Comparison of ENCODE assay signal across 16 mouse cellular contexts in the genomic region with DNA sequence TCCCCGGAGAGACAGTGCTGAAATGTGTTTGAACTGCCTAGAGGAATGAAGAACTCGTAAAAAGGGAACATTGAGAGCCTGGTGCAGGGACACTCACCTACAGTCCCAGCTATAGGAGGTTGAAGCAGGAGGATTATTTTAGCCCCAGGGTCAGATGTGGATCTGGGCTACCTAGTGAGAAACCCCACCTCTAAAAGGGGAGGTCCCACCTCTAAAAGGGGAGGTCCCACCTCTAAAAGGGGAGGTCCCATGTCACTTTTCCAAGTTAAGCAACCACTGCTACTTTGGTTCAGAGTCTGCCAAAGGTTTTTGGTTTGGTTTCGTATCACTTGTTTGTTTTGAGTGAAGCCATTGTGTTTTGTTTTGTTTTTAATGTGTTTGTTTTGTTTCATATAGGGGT.
"Had no signal": no experiment of that assay in that cellular context is flagged by ENCODE, and none has a peak within 500 bp of the region (broad histone marks: within the 10 kb centered on the region; RNA-seq: fewer than 3 reads in every experiment).

No protein-coding gene starts in this region.

- H3K36me3 ChIP-seq: liver, embryonic 12.5 days; midbrain, embryonic 12.5 days had no signal

- H3K4me3 ChIP-seq: limb, embryonic 12.5 days; liver, embryonic 12.5 days; lung, embryonic 15.5 days; megakaryocyte, embryonic 14.5 days; midbrain, embryonic 12.5 days; neural tube, embryonic 13.5 days; stomach, embryonic 15.5 days had no signal

- H3K27me3 ChIP-seq: limb, embryonic 12.5 days; lung, embryonic 15.5 days; neural tube, embryonic 13.5 days; stomach, embryonic 15.5 days had no signal

- DNase-seq: kidney, adult 8-10 months; layer of hippocampus, adult 9-11 months; layer of hippocampus, postnatal 36 days; lung, postnatal 14 days; retina, postnatal 1 day; right cerebral cortex, postnatal 4 days; thymus, adult 2 months; thymus, postnatal 25 days had no signal

- H3K9me3 ChIP-seq: lung, embryonic 15.5 days; midbrain, embryonic 12.5 days; neural tube, embryonic 13.5 days; stomach, embryonic 15.5 days had no signal

- H3K27ac ChIP-seq: limb, embryonic 12.5 days; liver, embryonic 12.5 days; lung, embryonic 15.5 days; macrophage; midbrain, embryonic 12.5 days; neural tube, embryonic 13.5 days; stomach, embryonic 15.5 days had no signal

- H3K4me1 ChIP-seq: megakaryocyte, embryonic 14.5 days had no signal
